Mouse (Mus musculus): Measurements from ENCODE around the gene Mov10.

DNA sequence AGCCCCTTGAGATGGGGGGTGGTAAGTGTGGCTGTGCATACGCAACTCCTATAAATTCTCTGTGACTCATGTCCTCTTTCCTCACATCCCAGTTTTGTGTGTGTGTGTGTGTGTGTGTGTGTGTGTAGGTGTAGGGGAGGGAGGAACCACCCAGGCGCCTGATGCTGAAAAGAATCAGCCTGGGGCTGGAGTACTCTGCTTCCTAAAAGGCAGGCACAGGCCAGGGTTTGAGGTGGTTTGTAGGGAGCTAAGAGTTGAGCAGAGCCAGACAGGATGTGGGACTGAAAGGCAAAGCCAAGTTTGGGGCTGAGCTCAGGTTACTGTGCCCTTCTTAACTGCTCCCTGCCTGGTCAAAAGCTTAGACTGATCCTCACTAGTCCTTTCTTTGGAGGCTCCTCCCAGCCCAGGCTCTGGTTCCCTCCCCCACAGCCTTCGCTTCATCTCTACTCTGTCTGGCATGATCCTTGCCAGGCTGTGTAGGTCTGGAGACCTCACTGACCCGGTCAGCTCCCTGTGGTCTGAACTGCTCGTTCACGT is 27.9 kb downstream of the Mov10 start:
- TF ChIP-seq EP300 (IDR thresholded peaks at IDR 0.05; ENCODE audit: low read depth): no peak
- no peak for TF ChIP-seq CTCF (IDR thresholded peaks at IDR 0.05; ENCODE audit: low read depth)
